Mouse (Mus musculus) midbrain, embryonic 14.5 days (tissue): ENCODE results near the gene Sf3b3. TPM values are rescaled to one million over a fixed set of nuclear protein-coding genes. Genes with fewer than 3 reads are reported as not detected.

ENCODE experiments used
- ATAC-seq: fragments of 200-750 bp; cut with Nextera tagmentation; 2 replicates; pipeline ENCODE4 v1.8.0; 2017; ENCODE audit warnings: moderate number of reproducible peaks, moderate library complexity; ENCODE audit not compliant: low FRiP score, low TSS enrichment
- DNase-seq: peaks from one replicate; pipeline ENCODE4 v3.0.0-alpha.2; 2015
- H3K27ac ChIP-seq: fragments of 300-500 bp; sonication (generic); replicated peaks from 2 replicates; pipeline ENCODE4 v1.5.1; 2014; ENCODE audit warnings: mild to moderate bottlenecking, low read depth, low read length, moderate library complexity
- H3K27me3 ChIP-seq: fragments of 300-500 bp; sonication (generic); 2 replicates; pipeline ENCODE4 v1.6.1; 2014; ENCODE audit warnings: low read length, control low read depth, mixed read lengths; ENCODE audit not compliant: control insufficient read depth, insufficient read depth
- H3K36me3 ChIP-seq: fragments of 300-500 bp; sonication (generic); 2 replicates; pipeline ENCODE4 v1.6.1; 2014; ENCODE audit warnings: low read length, control low read depth; ENCODE audit not compliant: control insufficient read depth, insufficient read depth
- H3K4me1 ChIP-seq: fragments of 300-500 bp; sonication (generic); 2 replicates; pipeline ENCODE4 v1.6.1; 2014; ENCODE audit warnings: mild to moderate bottlenecking, antibody characterized with exemption, low read length, control low read depth; ENCODE audit not compliant: control insufficient read depth, insufficient read depth
- H3K4me2 ChIP-seq: fragments of 300-500 bp; sonication (generic); 2 replicates; pipeline ENCODE4 v1.6.1; 2014; ENCODE audit warnings: mild to moderate bottlenecking, low read length, moderate library complexity
- H3K4me3 ChIP-seq: fragments of 300-500 bp; sonication (generic); replicated peaks from 2 replicates; pipeline ENCODE4 v1.5.1; 2014; ENCODE audit warnings: low read depth, low read length
- H3K9ac ChIP-seq: fragments of 300-500 bp; sonication (generic); replicated peaks from 2 replicates; pipeline ENCODE4 v1.6.1; 2014; ENCODE audit warnings: mild to moderate bottlenecking, low read length, moderate library complexity
- H3K9me3 ChIP-seq: fragments of 300-500 bp; sonication (generic); 2 replicates; pipeline ENCODE4 v1.6.1; 2016; ENCODE audit warnings: low read length, control low read depth, mixed read lengths; ENCODE audit not compliant: control insufficient read depth
- WGBS: fragments of 180-500 bp; shearing (Covaris S2); extraction: QIAGEN DNeasy Blood & Tissue Kit; methylation state at CpG from one replicate; pipeline ENCODE4 v1.1.7; 2014; 5-methylcytosine and 5-hydroxymethylcytosine counted together
- polyA plus RNA-seq: library from polyadenylated mRNA; unstranded; fragments of >200 nt; fragmentation: Nextera tagmentation; extraction: Ambion mirVana; gene quantifications from 2 replicates; pipeline ENCODE4 v1.2.1, GENCODE M21; 2014

Sf3b3 gene
- polyA plus RNA-seq, 1 experiment from 2014 or later: 114 TPM

DNA sequence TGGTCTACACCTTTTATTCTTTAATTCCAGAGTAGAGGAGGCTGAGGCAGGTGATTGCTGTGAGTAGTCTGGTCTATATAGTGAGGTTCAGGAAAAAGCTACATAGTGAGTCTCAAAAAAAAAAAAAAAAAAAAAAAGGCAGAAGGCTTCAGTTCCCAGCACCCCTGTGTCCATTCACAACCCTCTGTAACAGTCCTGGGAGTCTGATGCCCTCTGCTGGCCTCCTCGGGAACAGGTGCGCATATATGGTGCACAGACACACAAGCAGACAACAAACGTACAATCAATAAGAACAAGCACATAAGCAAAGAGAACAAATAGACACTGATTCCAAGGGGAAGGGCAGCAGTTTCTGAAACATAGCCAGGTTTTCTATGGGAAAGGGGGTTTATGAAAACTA is 70.3 kb downstream of the Sf3b3 start:
- H3K9ac ChIP-seq: no peak overlapping the region
- H3K4me3 ChIP-seq: no peak overlapping the region
- H3K4me2 ChIP-seq: no peak overlapping the region
- no peak for DNase-seq
- ATAC-seq: no peak
- H3K4me1 ChIP-seq: no peaks in the 10 kb centered on the region
- H3K36me3 ChIP-seq: no peaks in the 10 kb centered on the region
- no peak overlapping the region for H3K27ac ChIP-seq
- no peaks in the 10 kb centered on the region for H3K27me3 ChIP-seq
- WGBS: 95% methylated on average over 3 of the region's 3 CpGs
- H3K9me3 ChIP-seq: no peaks in the 10 kb centered on the region

- H3K36me3 ChIP-seq: no peaks in the 10 kb centered on the region
- no peaks in the 10 kb centered on the region for H3K27me3 ChIP-seq
- no peak overlapping the region for H3K27ac ChIP-seq
- H3K4me3 ChIP-seq: no peak overlapping the region
- no peak overlapping the region for H3K9ac ChIP-seq
- DNase-seq (no peak), ATAC-seq (no peak)
- no peaks in the 10 kb centered on the region for H3K4me1 ChIP-seq
- no peak overlapping the region for H3K4me2 ChIP-seq
- WGBS: 91% methylated on average over 3 of the region's 3 CpGs
- H3K9me3 ChIP-seq: no peaks in the 10 kb centered on the region
These were observed 70.9 kb downstream of the Sf3b3 start for GRCm38 (mm10) chr8:110775721-110776120.

GRCm38 (mm10) chr8:110775316-110775715 is 71.3 kb downstream of the Sf3b3 start:
- Histone ChIP-seq H3K36me3 (no peaks in the 10 kb centered on the region), H3K9me3 (no peaks in the 10 kb centered on the region), H3K27me3 (no peaks in the 10 kb centered on the region), H3K27ac (no peak overlapping the region), H3K9ac (no peak overlapping the region), H3K4me3 (no peak overlapping the region), H3K4me2 (no peak overlapping the region), H3K4me1 (no peaks in the 10 kb centered on the region)
- DNase-seq (no peak), ATAC-seq (no peak)
- 79% methylated on average over 8 of the region's 8 CpGs for WGBS

DNA sequence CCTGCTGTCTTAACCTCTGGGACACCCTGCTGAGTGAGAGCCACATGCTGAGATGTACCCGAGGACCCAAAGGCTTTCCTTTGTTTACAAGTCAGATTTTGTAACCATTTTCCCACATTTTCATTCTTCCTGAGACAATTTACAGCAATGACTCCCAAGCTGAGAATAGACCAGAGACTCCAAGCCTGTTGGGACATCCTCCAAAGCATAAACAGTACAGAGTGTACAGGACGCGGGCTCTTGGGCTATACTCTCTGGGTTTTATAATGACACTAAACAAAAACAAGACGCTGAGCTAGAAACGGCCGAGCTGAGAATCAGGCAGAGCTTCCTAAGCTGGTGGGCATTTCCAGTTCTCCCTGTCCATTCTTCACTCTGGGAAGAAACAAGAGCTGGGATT is 71.9 kb downstream of the Sf3b3 start:
- no peaks in the 10 kb centered on the region for H3K36me3 ChIP-seq
- H3K4me3 ChIP-seq: no peak overlapping the region
- WGBS: 90% methylated on average over 6 of the region's 6 CpGs
- no peaks in the 10 kb centered on the region for H3K27me3 ChIP-seq
- DNase-seq (no peak), ATAC-seq (no peak)
- H3K27ac ChIP-seq: no peak overlapping the region
- H3K4me1 ChIP-seq: no peaks in the 10 kb centered on the region
- no peaks in the 10 kb centered on the region for H3K9me3 ChIP-seq
- no peak overlapping the region for H3K4me2 ChIP-seq
- no peak overlapping the region for H3K9ac ChIP-seq

GRCm38 (mm10) chr8:110774047-110774446 is 72.5 kb downstream of the Sf3b3 start:
- H3K27me3 ChIP-seq: no peaks in the 10 kb centered on the region
- no peak for ATAC-seq
- no peak overlapping the region for H3K4me3 ChIP-seq
- no peaks in the 10 kb centered on the region for H3K4me1 ChIP-seq
- no peak overlapping the region for H3K4me2 ChIP-seq
- WGBS: 91% methylated on average over 3 of the region's 3 CpGs
- H3K9me3 ChIP-seq: no peaks in the 10 kb centered on the region
- H3K27ac ChIP-seq: no peak overlapping the region
- no peak for DNase-seq
- H3K36me3 ChIP-seq: no peaks in the 10 kb centered on the region
- H3K9ac ChIP-seq: no peak overlapping the region

DNA sequence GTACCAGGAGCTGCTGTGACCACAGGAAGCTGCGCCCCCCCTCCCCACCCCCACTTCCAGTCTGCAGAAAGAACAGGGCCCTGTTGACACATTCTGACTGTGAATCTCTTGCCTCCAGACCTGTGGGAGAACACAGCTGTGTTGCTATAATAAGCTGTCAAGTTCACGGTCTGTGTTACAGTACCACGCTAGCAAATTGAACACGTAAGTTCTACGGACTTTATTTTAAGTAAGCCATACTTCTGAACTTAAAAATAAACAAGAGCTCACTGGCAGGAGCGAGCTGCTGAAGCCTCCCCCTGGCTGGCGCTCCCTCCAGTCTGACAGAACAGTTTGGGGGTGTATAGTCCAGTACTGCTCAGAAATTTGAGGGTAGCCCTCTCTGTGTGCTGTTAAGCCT is 74.1 kb downstream of the Sf3b3 start:
- Histone ChIP-seq H3K9me3 (no peaks in the 10 kb centered on the region), H3K27me3 (no peaks in the 10 kb centered on the region), H3K9ac (no peak overlapping the region), H3K4me3 (no peak overlapping the region), H3K4me1 (no peaks in the 10 kb centered on the region), H3K36me3 (no peaks in the 10 kb centered on the region), H3K27ac (no peak overlapping the region), H3K4me2 (no peak overlapping the region)
- ATAC-seq (no peak), DNase-seq (no peak)
- 87% methylated on average over 7 of the region's 7 CpGs for WGBS

GRCm38 (mm10) chr8:110767261-110767660 is 79.3 kb downstream of the Sf3b3 start:
- no peak overlapping the region for H3K9ac ChIP-seq
- no peak overlapping the region for H3K4me2 ChIP-seq
- no peaks in the 10 kb centered on the region for H3K36me3 ChIP-seq
- no peak for DNase-seq
- H3K9me3 ChIP-seq: no peaks in the 10 kb centered on the region
- no peak overlapping the region for H3K4me3 ChIP-seq
- 92% methylated on average over 6 of the region's 6 CpGs for WGBS
- no peaks in the 10 kb centered on the region for H3K4me1 ChIP-seq
- ATAC-seq: no peak
- H3K27ac ChIP-seq: no peak overlapping the region
- no peaks in the 10 kb centered on the region for H3K27me3 ChIP-seq

DNA sequence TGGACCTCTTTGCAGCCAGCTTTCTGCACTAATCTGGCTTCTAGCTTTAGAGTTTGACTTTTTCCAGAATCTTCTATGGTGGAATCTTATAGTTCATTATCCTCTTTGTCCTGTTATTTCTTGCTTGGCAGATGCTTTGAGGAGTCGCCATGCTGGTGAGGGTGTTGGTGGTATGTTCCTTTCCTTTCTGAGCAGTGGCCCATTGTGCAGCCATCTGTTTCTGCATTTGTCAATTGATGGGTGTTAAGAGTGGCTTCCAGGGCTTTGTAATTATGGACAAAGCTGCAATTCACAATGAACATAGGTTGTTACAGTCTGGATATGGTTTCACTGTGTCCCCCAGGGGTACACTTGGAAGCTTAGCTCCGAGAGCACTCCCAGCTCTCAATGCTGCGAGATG is 81.9 kb downstream of the Sf3b3 start:
- H3K4me3 ChIP-seq: no peak overlapping the region
- no peak overlapping the region for H3K4me2 ChIP-seq
- no peaks in the 10 kb centered on the region for H3K4me1 ChIP-seq
- 50% methylated on average over 3 of the region's 3 CpGs for WGBS
- H3K27me3 ChIP-seq: no peaks in the 10 kb centered on the region
- no peak for ATAC-seq
- no peak overlapping the region for H3K27ac ChIP-seq
- H3K9ac ChIP-seq: no peak overlapping the region
- DNase-seq: no peak
- H3K9me3 ChIP-seq: no peaks in the 10 kb centered on the region
- H3K36me3 ChIP-seq: no peaks in the 10 kb centered on the region

DNA sequence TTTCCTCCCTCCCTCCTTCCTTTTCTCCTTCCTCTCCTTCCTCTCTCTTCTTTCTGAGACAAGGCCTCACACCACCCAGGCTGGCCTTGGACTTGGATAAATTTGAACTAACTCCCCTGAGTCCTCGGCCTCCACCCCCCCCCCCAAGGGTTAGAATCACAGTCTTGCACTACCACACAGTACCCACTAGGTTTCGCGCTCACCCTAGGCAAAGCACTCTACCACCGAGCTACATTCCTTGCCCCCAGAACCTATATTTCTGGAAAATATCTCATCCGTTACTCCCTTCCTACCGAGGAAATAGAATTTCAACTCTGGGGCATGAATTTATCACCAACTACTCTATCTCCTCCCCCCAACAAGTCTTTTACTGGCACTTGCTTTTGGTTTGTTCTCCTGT is 84.6 kb downstream of the Sf3b3 start:
- no peak for DNase-seq
- Histone ChIP-seq H3K27me3 (no peaks in the 10 kb centered on the region), H3K9ac (no peak overlapping the region), H3K4me1 (no peaks in the 10 kb centered on the region), H3K9me3 (no peaks in the 10 kb centered on the region), H3K4me2 (no peak overlapping the region), H3K27ac (no peak overlapping the region), H3K4me3 (no peak overlapping the region), H3K36me3 (no peaks in the 10 kb centered on the region)
- WGBS: 74% methylated on average over 6 of the region's 6 CpGs
- ATAC-seq: no peak
